Mouse (Mus musculus) CH12.LX (cell line): Measurements from ENCODE around the gene Htr6.

Source experiments
- BHLHE40 ChIP-seq: IDR thresholded peaks from 2 replicates; pipeline ENCODE4 v1.6.1; 2011; ENCODE audit warnings: mild to moderate bottlenecking, low read depth, low read length, improper control_type of control experiment
- CHD2 ChIP-seq: IDR thresholded peaks from 2 replicates; pipeline ENCODE4 v1.6.1; 2011; ENCODE audit warnings: low read length, improper control_type of control experiment
- CTCF ChIP-seq, 2 experiments: IDR thresholded peaks in 1 of 2; conservative IDR thresholded peaks in 1 of 2; 2 replicates each; pipeline ENCODE4 v1.5.1; 2011 to 2012; ENCODE audit warnings: low read depth in 2 of 2, low read length in 2 of 2, improper control_type of control experiment in 1 of 2, inconsistent platforms in 1 of 2, mild to moderate bottlenecking in 1 of 2, moderate library complexity in 1 of 2
- E2F4 ChIP-seq: IDR thresholded peaks from 2 replicates; pipeline ENCODE4 v1.6.1; 2011; ENCODE audit warnings: low read depth, low read length, improper control_type of control experiment; ENCODE audit not compliant: insufficient replicate concordance
- EP300 ChIP-seq: IDR thresholded peaks from 2 replicates; pipeline ENCODE4 v1.6.1; 2011; ENCODE audit warnings: low read length, improper control_type of control experiment
- HCFC1 ChIP-seq: IDR thresholded peaks from 2 replicates; pipeline ENCODE4 v1.6.1; 2012; ENCODE audit warnings: low read depth, mild to moderate bottlenecking, inconsistent platforms, low read length, improper control_type of control experiment
- KAT2A ChIP-seq: IDR thresholded peaks from 2 replicates; pipeline ENCODE4 v1.6.1; 2012; ENCODE audit warnings: low read length, improper control_type of control experiment, inconsistent platforms; ENCODE audit not compliant: insufficient replicate concordance
- MAX ChIP-seq: IDR thresholded peaks from 2 replicates; pipeline ENCODE4 v1.6.1; 2011; ENCODE audit warnings: low read length, improper control_type of control experiment
- NRF1 ChIP-seq: IDR thresholded peaks from 2 replicates; pipeline ENCODE4 v1.6.1; 2014; ENCODE audit warnings: low read depth, mild to moderate bottlenecking, inconsistent platforms, low read length, improper control_type of control experiment, moderate library complexity
- POLR2A ChIP-seq: IDR thresholded peaks from 2 replicates; pipeline ENCODE4 v1.6.1; 2011; ENCODE audit warnings: low read depth, mild to moderate bottlenecking, improper control_type of control experiment, low read length
- POLR2AphosphoS2 ChIP-seq: IDR thresholded peaks from 2 replicates; pipeline ENCODE4 v1.6.1; 2011; ENCODE audit warnings: low read depth, low read length, improper control_type of control experiment
- UBTF ChIP-seq: IDR thresholded peaks from 2 replicates; pipeline ENCODE4 v1.6.1; 2012; ENCODE audit warnings: low read depth, mild to moderate bottlenecking, inconsistent platforms, low read length, improper control_type of control experiment, moderate library complexity
- ZMIZ1 ChIP-seq: IDR thresholded peaks from 2 replicates; pipeline ENCODE4 v1.6.1; 2012; ENCODE audit warnings: low read depth, mild to moderate bottlenecking, inconsistent platforms, low read length, improper control_type of control experiment

DNA sequence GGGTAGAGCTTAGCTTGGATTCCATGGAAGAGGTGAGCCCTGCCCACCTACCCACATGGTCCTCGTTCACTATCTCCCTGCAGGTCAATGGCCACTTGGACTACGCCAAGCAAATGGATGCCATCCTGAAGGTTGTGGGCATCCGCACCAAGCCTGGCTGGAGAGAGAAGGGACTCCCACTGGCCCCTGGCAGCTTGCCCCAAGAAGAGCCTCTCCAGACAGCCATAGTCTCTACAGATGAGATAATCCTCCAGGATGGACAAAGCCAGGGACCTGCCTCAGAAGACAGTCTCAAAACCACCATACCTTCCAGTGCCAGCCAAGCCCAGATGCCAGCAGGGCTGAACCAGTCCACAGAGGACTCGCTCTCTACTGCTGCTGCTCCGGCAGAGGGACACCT lies 17.3 kb downstream of the Htr6 start:
- TF ChIP-seq HCFC1 (no peak), CHD2 (no peak), KAT2A (no peak), UBTF (no peak), EP300 (no peak), POLR2A (no peak), CTCF (conservative IDR thresholded peaks at IDR 0.05 in 1 of 2, IDR thresholded peaks at IDR 0.05 in 1 of 2; ENCODE audit: low read depth in 2 of 2, low read length in 2 of 2) (no peak), E2F4 (no peak), NRF1 (no peak), ZMIZ1 (no peak), MAX (no peak), POLR2AphosphoS2 (no peak), BHLHE40 (no peak)
